Mouse (Mus musculus) hindbrain, embryonic 11.5 days (tissue): Measurements from ENCODE around the gene Olfr1131. TPM values are rescaled to one million over a fixed set of nuclear protein-coding genes. Genes with fewer than 3 reads are reported as not detected.
"Not testable (repeated sequence)": the region's sequence is repeated elsewhere in the genome, so short reads cannot be mapped to it uniquely, and the experiment has no call there.

ENCODE experiments used
- ATAC-seq: fragments of 200-750 bp; cut with Nextera tagmentation; 2 replicates; pipeline ENCODE4 v1.8.0; 2017; ENCODE audit warnings: mild to moderate bottlenecking, moderate TSS enrichment, moderate library complexity; ENCODE audit not compliant: low FRiP score
- DNase-seq: peaks from one replicate; pipeline ENCODE4 v3.0.0-alpha.2; 2015; ENCODE audit warnings: low spot score
- H3K27ac ChIP-seq: fragments of 300-500 bp; sonication (generic); 2 replicates; pipeline ENCODE4 v1.5.1; 2014; ENCODE audit warnings: mild to moderate bottlenecking, low read depth, low read length
- H3K27me3 ChIP-seq: fragments of 300-500 bp; sonication (generic); 2 replicates; pipeline ENCODE4 v1.6.1; 2014; ENCODE audit warnings: mild to moderate bottlenecking, low read length, moderate library complexity, mixed read lengths; ENCODE audit not compliant: control insufficient read depth, insufficient read depth
- H3K36me3 ChIP-seq: fragments of 300-500 bp; sonication (generic); 2 replicates; pipeline ENCODE4 v1.6.1; 2014; ENCODE audit warnings: mild to moderate bottlenecking, low read length, moderate library complexity, mixed read lengths; ENCODE audit not compliant: control insufficient read depth, insufficient read depth
- H3K4me1 ChIP-seq: fragments of 300-500 bp; sonication (generic); replicated peaks from 2 replicates; pipeline ENCODE4 v1.6.1; 2014; ENCODE audit warnings: low read length, mixed read lengths; ENCODE audit not compliant: control insufficient read depth, insufficient read depth
- H3K4me2 ChIP-seq: fragments of 300-500 bp; sonication (generic); replicated peaks from 2 replicates; pipeline ENCODE4 v1.6.1; 2014; ENCODE audit warnings: mild to moderate bottlenecking, low read depth, low read length
- H3K4me3 ChIP-seq: fragments of 300-500 bp; sonication (generic); 2 replicates; pipeline ENCODE4 v1.5.1; 2014; ENCODE audit warnings: low read depth, low read length
- H3K9ac ChIP-seq: fragments of 300-500 bp; sonication (generic); 2 replicates; pipeline ENCODE4 v1.6.1; 2014; ENCODE audit warnings: low read depth, low read length
- H3K9me3 ChIP-seq: fragments of 300-500 bp; sonication (generic); 2 replicates; pipeline ENCODE4 v1.6.1; 2016; ENCODE audit warnings: low read length; ENCODE audit not compliant: control insufficient read depth
- WGBS: fragments of 180-500 bp; shearing (Covaris S2); extraction: QIAGEN DNeasy Blood & Tissue Kit; methylation state at CpG from one replicate; pipeline ENCODE4 v1.1.7; 2014; 5-methylcytosine and 5-hydroxymethylcytosine counted together
- polyA plus RNA-seq: library from polyadenylated mRNA; unstranded; fragments of >200 nt; fragmentation: Nextera tagmentation; extraction: Ambion mirVana; gene quantifications from 2 replicates; pipeline ENCODE4 v1.2.1, GENCODE M21; 2014

Olfr1131 gene
- polyA plus RNA-seq = not detected in 2 replicates

GRCm38 (mm10) chr2:87626804-87627203 is at the start of gene Olfr1131:
Gene Olfr1131, plus strand, starts transcription at chr2:87627104.
- Histone ChIP-seq H3K27ac (no peak within 1 kb of the TSS), H3K36me3 (no peaks in the 10 kb centered on the region), H3K27me3 (no peaks in the 10 kb centered on the region), H3K9me3 (no peaks in the 10 kb centered on the region), H3K9ac (no peak within 1 kb of the TSS), H3K4me2 (no peak within 1 kb of the TSS), H3K4me1 (no peaks in the 10 kb centered on the region), H3K4me3 (no peak within 1 kb of the TSS)
- ATAC-seq (no peak), DNase-seq (no peak)
- WGBS = 76% methylated on average over 3 of the region's 3 CpGs

GRCm38 (mm10) chr2:87605912-87606311 is 21.0 kb upstream of the Olfr1131 start, which contains the start of gene Olfr1130:
Gene Olfr1130, plus strand, starts transcription at chr2:87606212.
- not testable (repeated sequence) for H3K4me2 ChIP-seq, H3K4me1 ChIP-seq, ATAC-seq, H3K4me3 ChIP-seq, H3K27ac ChIP-seq, H3K9me3 ChIP-seq, H3K36me3 ChIP-seq, DNase-seq, H3K27me3 ChIP-seq, H3K9ac ChIP-seq

GRCm38 (mm10) chr2:87637435-87637834 is 10.5 kb downstream of the Olfr1131 start, which contains the start of gene Olfr1132:
Gene Olfr1132, minus strand, starts transcription at chr2:87637535.
- Histone ChIP-seq H3K9me3 (no peaks in the 10 kb centered on the region), H3K4me2 (no peak within 1 kb of the TSS), H3K4me1 (no peaks in the 10 kb centered on the region), H3K9ac (no peak within 1 kb of the TSS), H3K27ac (no peak within 1 kb of the TSS), H3K36me3 (no peaks in the 10 kb centered on the region), H3K27me3 (no peaks in the 10 kb centered on the region), H3K4me3 (no peak within 1 kb of the TSS)
- DNase-seq (no peak), ATAC-seq (no peak)

GRCm38 (mm10) chr2:87642441-87642840 is 15.5 kb downstream of the Olfr1131 start:
- H3K4me1 ChIP-seq = no peaks in the 10 kb centered on the region
- H3K36me3 ChIP-seq = no peaks in the 10 kb centered on the region
- H3K9me3 ChIP-seq = no peaks in the 10 kb centered on the region
- ATAC-seq (no peak), DNase-seq (no peak)
- H3K4me3 ChIP-seq = no peak overlapping the region
- no peaks in the 10 kb centered on the region for H3K27me3 ChIP-seq
- no peak overlapping the region for H3K4me2 ChIP-seq
- H3K27ac ChIP-seq = no peak overlapping the region
- H3K9ac ChIP-seq = no peak overlapping the region

- no peak for ATAC-seq
- no peak within 1 kb of the TSS for H3K27ac ChIP-seq
- DNase-seq = no peak
- no peak within 1 kb of the TSS for H3K9ac ChIP-seq
- H3K9me3 ChIP-seq = no peaks in the 10 kb centered on the region
- H3K27me3 ChIP-seq = no peaks in the 10 kb centered on the region
- H3K4me1 ChIP-seq = no peaks in the 10 kb centered on the region
- no peaks in the 10 kb centered on the region for H3K36me3 ChIP-seq
- no peak within 1 kb of the TSS for H3K4me3 ChIP-seq
- no peak within 1 kb of the TSS for H3K4me2 ChIP-seq
Measured at GRCm38 (mm10) chr2:87647274-87647673, 20.4 kb downstream of the Olfr1131 start, which contains the start of gene Olfr1133. Gene Olfr1133, minus strand, starts transcription at chr2:87647374.

- Histone ChIP-seq H3K27me3 (no peaks in the 10 kb centered on the region), H3K4me1 (no peaks in the 10 kb centered on the region), H3K9ac (no peak within 1 kb of the TSS), H3K9me3 (no peaks in the 10 kb centered on the region), H3K27ac (no peak within 1 kb of the TSS), H3K4me2 (no peak within 1 kb of the TSS), H3K4me3 (no peak within 1 kb of the TSS), H3K36me3 (no peaks in the 10 kb centered on the region)
- ATAC-seq (no peak), DNase-seq (no peak)
- WGBS = 85% methylated on average over 2 of the region's 2 CpGs
Measured at GRCm38 (mm10) chr2:87658360-87658759, 31.5 kb downstream of the Olfr1131 start, which contains the start of gene Olfr1134. Gene Olfr1134, minus strand, starts transcription at chr2:87658460.

- WGBS = 40% methylated on average over 1 of the region's 1 CpGs
- no peaks in the 10 kb centered on the region for H3K9me3 ChIP-seq
- no peak within 1 kb of the TSS for H3K9ac ChIP-seq
- no peak for ATAC-seq
- H3K4me1 ChIP-seq = no peaks in the 10 kb centered on the region
- H3K4me2 ChIP-seq = no peak within 1 kb of the TSS
- no peak within 1 kb of the TSS for H3K27ac ChIP-seq
- DNase-seq = no peak
- H3K36me3 ChIP-seq = no peaks in the 10 kb centered on the region
- no peak within 1 kb of the TSS for H3K4me3 ChIP-seq
- no peaks in the 10 kb centered on the region for H3K27me3 ChIP-seq
Measured at GRCm38 (mm10) chr2:87673564-87673963, 46.7 kb downstream of the Olfr1131 start, which contains the start of gene Olfr1135. Gene Olfr1135, minus strand, starts transcription at chr2:87673664.

Other genes with a start within 250 kb of the Olfr1131 start
- gene Olfr1122, start 241.3 kb upstream of the Olfr1131 start, polyA plus RNA-seq = not detected in 2 replicates
- not detected in 2 replicates for gene Olfr1123, start 210.5 kb upstream of the Olfr1131 start, polyA plus RNA-seq
- gene Olfr1124, start 196.8 kb upstream of the Olfr1131 start, polyA plus RNA-seq = 0.06 and 0.09 TPM in 2 replicates
- not detected in 2 replicates for gene Olfr1126, start 173.1 kb upstream of the Olfr1131 start, polyA plus RNA-seq
- not detected in 2 replicates for gene Pramel7, start 130.0 kb upstream of the Olfr1131 start, polyA plus RNA-seq
- gene Pramel6, start 120.5 kb upstream of the Olfr1131 start, polyA plus RNA-seq = not detected in 2 replicates
- gene Olfr153, start 95.3 kb upstream of the Olfr1131 start, polyA plus RNA-seq = not detected in 2 replicates
- gene Olfr1128, start 81.6 kb upstream of the Olfr1131 start, polyA plus RNA-seq = not detected in 2 replicates
- gene Olfr1129, start 53.2 kb upstream of the Olfr1131 start, polyA plus RNA-seq = not detected in 2 replicates
- gene Olfr1130, start 20.9 kb upstream of the Olfr1131 start, polyA plus RNA-seq = not detected in 2 replicates
- gene Olfr1132, start 10.4 kb downstream of the Olfr1131 start, polyA plus RNA-seq = not detected in 2 replicates
- not detected in 2 replicates for gene Olfr1133, start 20.3 kb downstream of the Olfr1131 start, polyA plus RNA-seq
- not detected in 2 replicates for gene Olfr1134, start 31.4 kb downstream of the Olfr1131 start, polyA plus RNA-seq
- gene Olfr1135, start 46.6 kb downstream of the Olfr1131 start, polyA plus RNA-seq = not detected in 2 replicates
- not detected in 2 replicates for gene Olfr1136, start 66.8 kb downstream of the Olfr1131 start, polyA plus RNA-seq
- not detected in 2 replicates for gene Olfr1137, start 86.1 kb downstream of the Olfr1131 start, polyA plus RNA-seq
- not detected in 2 replicates for gene Olfr1138, start 112.9 kb downstream of the Olfr1131 start, polyA plus RNA-seq
- gene Olfr1140, start 116.6 kb downstream of the Olfr1131 start, polyA plus RNA-seq = not detected in 2 replicates
- not detected in 2 replicates for gene Olfr1141, start 126.9 kb downstream of the Olfr1131 start, polyA plus RNA-seq
- not detected in 2 replicates for gene Olfr152, start 152.4 kb downstream of the Olfr1131 start, polyA plus RNA-seq
- gene Olfr1143, start 173.5 kb downstream of the Olfr1131 start, polyA plus RNA-seq = not detected in 2 replicates
- not detected in 2 replicates for gene Olfr1145, start 182.7 kb downstream of the Olfr1131 start, polyA plus RNA-seq
- not detected in 2 replicates for gene Olfr1148, start 203.4 kb downstream of the Olfr1131 start, polyA plus RNA-seq
- gene Olfr1150-ps1, start 216.9 kb downstream of the Olfr1131 start, polyA plus RNA-seq = not detected in 2 replicates
- gene Olfr1151, start 228.8 kb downstream of the Olfr1131 start, polyA plus RNA-seq = not detected in 2 replicates
- gene Olfr1152, start 239.4 kb downstream of the Olfr1131 start, polyA plus RNA-seq = 0.03 TPM in 2 replicates